Mouse (Mus musculus): ENCODE measurements around the gene Pet117.

- TF ChIP-seq RCOR1 (conservative IDR thresholded peaks at IDR 0.05; ENCODE audit: low read depth, low read length) = no peak
- TF ChIP-seq POLR2A (IDR thresholded peaks at IDR 0.05; ENCODE audit: low read depth, low read length) = no peak
- TF ChIP-seq CTCF (conservative IDR thresholded peaks at IDR 0.05 in 1 of 2, IDR thresholded peaks at IDR 0.05 in 1 of 2; ENCODE audit: low read depth in 2 of 2, low read length in 2 of 2) = no peak
- TF ChIP-seq EP300 (IDR thresholded peaks at IDR 0.05; ENCODE audit: low read length) = no peak
- no peak for TF ChIP-seq ZC3H11A (IDR thresholded peaks at IDR 0.05; ENCODE audit: low read depth, low read length)
- no peak for TF ChIP-seq SIN3A (IDR thresholded peaks at IDR 0.05; ENCODE audit: low read length)
- no peak for TF ChIP-seq MAX (IDR thresholded peaks at IDR 0.05; ENCODE audit: low read length)
- no peak for TF ChIP-seq UBTF (IDR thresholded peaks at IDR 0.05; ENCODE audit: low read depth, low read length)
- TF ChIP-seq MXI1 (IDR thresholded peaks at IDR 0.05; ENCODE audit: low read depth, low read length) = no peak
- no peak for TF ChIP-seq USF1 (IDR thresholded peaks at IDR 0.05; ENCODE audit: low read depth, low read length)
Observed at GRCm38 (mm10) chr2:144330960-144331371, 37.8 kb upstream of the Pet117 start.
